In the genomic region with DNA sequence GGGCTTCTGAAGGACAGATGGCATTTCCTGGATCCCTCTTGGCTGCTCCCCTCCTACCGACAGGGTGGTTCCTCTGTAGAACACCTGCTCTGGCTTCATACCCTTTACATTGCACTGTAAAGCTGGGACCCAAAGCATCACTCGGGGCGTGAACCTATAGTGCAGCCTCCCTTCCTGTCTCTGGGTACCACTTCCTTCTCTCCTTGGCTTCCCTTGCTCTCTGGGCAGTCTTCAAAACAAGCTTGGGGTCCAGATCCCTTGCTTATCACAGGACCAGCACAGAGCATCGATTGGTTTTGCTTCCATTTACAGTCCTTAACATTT, we compare ENCODE assay signal across 11 mouse cellular contexts.
DNase-seq lines count a peak whose midpoint lies in the region; ATAC-seq lines count a peak whose summit lies in the region.
"Had no signal": no experiment of that assay in that cellular context is flagged by ENCODE, and none has a peak within 500 bp of the region (broad histone marks: within the 10 kb centered on the region; RNA-seq: fewer than 3 reads in every experiment).

No protein-coding gene starts in this region.

- H3K4me1 ChIP-seq in lung, embryonic 16.5 days (replicated peaks; ENCODE audit: control insufficient read depth, insufficient read depth, low read length) = peaks cover 9% of the 10 kb centered on the region
- H3K4me1 ChIP-seq in forebrain, embryonic 13.5 days = peaks cover 12% of the 10 kb centered on the region
- H3K4me1 ChIP-seq in limb, embryonic 11.5 days (ENCODE audit: control insufficient read depth, insufficient read depth, low read length) = peaks cover 8% of the 10 kb centered on the region; the same call in 1 of the 2 replicates
- peaks cover 9% of the 10 kb centered on the region; the same call in 1 of the 2 replicates for H3K4me1 ChIP-seq in neural tube, embryonic 12.5 days

- H3K9ac ChIP-seq in lung, embryonic 16.5 days (ENCODE audit: low read length) = no peak overlapping the region; the same call in 1 of the 2 replicates
- H3K9ac ChIP-seq in forebrain, embryonic 13.5 days = peak overlapping the region; percentile 53; the same call in 1 of the 2 replicates
- no peak overlapping the region for H3K9ac ChIP-seq in limb, embryonic 11.5 days (ENCODE audit: low read length)
- no peak overlapping the region for H3K9ac ChIP-seq in neural tube, embryonic 12.5 days
- H3K9ac ChIP-seq: liver, embryonic 14.5 days had no signal

- no peaks in the 10 kb centered on the region; the same call in 1 of the 2 replicates for H3K27me3 ChIP-seq in lung, embryonic 16.5 days (ENCODE audit: control insufficient read depth, insufficient read depth, low read depth, low read length)
- no peaks in the 10 kb centered on the region for H3K27me3 ChIP-seq in forebrain, embryonic 13.5 days
- no peaks in the 10 kb centered on the region for H3K27me3 ChIP-seq in limb, embryonic 11.5 days (ENCODE audit: control insufficient read depth, insufficient read depth, low read length)
- no peaks in the 10 kb centered on the region; the same call in 1 of the 2 replicates for H3K27me3 ChIP-seq in neural tube, embryonic 12.5 days (replicated peaks)

- ATAC-seq in lung, embryonic 16.5 days (ENCODE audit: low read depth) = no peak; the same call in 1 of the 2 replicates
- no peak for ATAC-seq in forebrain, embryonic 13.5 days
- ATAC-seq in limb, embryonic 11.5 days (ENCODE audit: insufficient number of reproducible peaks, low FRiP score, low TSS enrichment, low read depth) = no peak
- no peak for ATAC-seq in neural tube, embryonic 12.5 days (ENCODE audit: low FRiP score, low read depth)

- DNase-seq in lung, postnatal 25 days (ENCODE audit: low spot score) = no peak
- DNase-seq in limb, embryonic 11.5 days (ENCODE audit: low spot score) = no peak
- no peak for DNase-seq in cerebellum, postnatal 14 days
- DNase-seq in layer of hippocampus, adult 9-10 months (ENCODE audit: low spot score) = no peak
- DNase-seq in spleen, postnatal 36 days (ENCODE audit: low spot score in 2 of 2) = no peak
- DNase-seq: cerebellum, adult 8-10 months had no signal

- H3K4me3 ChIP-seq in lung, embryonic 16.5 days (ENCODE audit: low read length) = no peak overlapping the region
- no peak overlapping the region for H3K4me3 ChIP-seq in forebrain, embryonic 13.5 days
- H3K4me3 ChIP-seq in limb, embryonic 11.5 days (ENCODE audit: low read depth, low read length) = no peak overlapping the region
- H3K4me3 ChIP-seq in neural tube, embryonic 12.5 days = no peak overlapping the region

- 20% methylated on average over 4 of the region's 4 CpGs for WGBS in lung, embryonic 16.5 days
- 38% methylated on average over 4 of the region's 4 CpGs for WGBS in forebrain, embryonic 13.5 days
- 26% methylated on average over 4 of the region's 4 CpGs for WGBS in limb, embryonic 11.5 days
- WGBS in neural tube, embryonic 12.5 days = 37% methylated on average over 4 of the region's 4 CpGs

- H3K27ac ChIP-seq in lung, embryonic 16.5 days (ENCODE audit: low read length) = no peak overlapping the region
- H3K27ac ChIP-seq in forebrain, embryonic 13.5 days = peak overlapping the region; percentile 44; the same call in 1 of the 2 replicates
- no peak overlapping the region for H3K27ac ChIP-seq in limb, embryonic 11.5 days (replicated peaks; ENCODE audit: low read depth, low read length)
- no peak overlapping the region for H3K27ac ChIP-seq in neural tube, embryonic 12.5 days
- H3K27ac ChIP-seq: gastrocnemius, adult 2 months; liver, embryonic 14.5 days had no signal

- H3K4me2 ChIP-seq in lung, embryonic 16.5 days (ENCODE audit: low read depth, low read length) = peak overlapping the region; percentile 53
- H3K4me2 ChIP-seq in forebrain, embryonic 13.5 days = peak overlapping the region; percentile 55
- 0 out of 2 replicates have a peak overlapping the region, but pooled peaks have one; percentile 39 for H3K4me2 ChIP-seq in limb, embryonic 11.5 days (ENCODE audit: low read depth, severe bottlenecking)
- peak overlapping the region; percentile 56 for H3K4me2 ChIP-seq in neural tube, embryonic 12.5 days (replicated peaks)

- H3K9me3 ChIP-seq in lung, embryonic 16.5 days (ENCODE audit: control insufficient read depth, low read length) = no peaks in the 10 kb centered on the region
- no peaks in the 10 kb centered on the region for H3K9me3 ChIP-seq in forebrain, embryonic 13.5 days (replicated peaks)
- H3K9me3 ChIP-seq in limb, embryonic 11.5 days (ENCODE audit: control insufficient read depth, low read length) = no peaks in the 10 kb centered on the region
- no peaks in the 10 kb centered on the region for H3K9me3 ChIP-seq in neural tube, embryonic 12.5 days

- no peaks in the 10 kb centered on the region for H3K36me3 ChIP-seq in lung, embryonic 16.5 days (ENCODE audit: control insufficient read depth, insufficient read depth, low read length)
- H3K36me3 ChIP-seq in forebrain, embryonic 13.5 days (ENCODE audit: poor library complexity, severe bottlenecking) = no peaks in the 10 kb centered on the region
- no peaks in the 10 kb centered on the region for H3K36me3 ChIP-seq in limb, embryonic 11.5 days (ENCODE audit: control insufficient read depth, insufficient read depth, low read length)
- H3K36me3 ChIP-seq in neural tube, embryonic 12.5 days = no peaks in the 10 kb centered on the region
